Mouse (Mus musculus) layer of hippocampus, postnatal 25 days (tissue): ENCODE measurements at regions not wholly inside any gene's neighbourhood (a gene's known extent, or its start where the extent isn't known, plus 50 kb on each side); places are given as distances from the start of the nearest gene placed in this dataset.

Source experiments
- DNase-seq, 2 experiments: peaks; one replicate each; pipeline ENCODE4 v3.0.0; 2022; ENCODE audit warnings: mixed read lengths in 2 of 2, low spot score in 1 of 2; ENCODE audit errors: extremely low spot score in 1 of 2

- DNase-seq = no peak
Observed at GRCm38 (mm10) chr1:32805890-32806630, 259.0 kb upstream of the Gm5415 start.

- no peak for DNase-seq
Observed at GRCm38 (mm10) chr1:32772217-32772616, 225.1 kb upstream of the Gm5415 start.

GRCm38 (mm10) chr1:32768071-32768470, 221.0 kb upstream of the Gm5415 start:
- peak in 1 of 2 experiments; percentile 15 for DNase-seq

- no peak for DNase-seq
Observed at GRCm38 (mm10) chr1:32748191-32748590, 201.1 kb upstream of the Gm5415 start.

- no peak for DNase-seq
Observed at GRCm38 (mm10) chr1:32746288-32746687, 199.2 kb upstream of the Gm5415 start.
